Mouse (Mus musculus): Measurements from ENCODE around the gene Fam171a2.
"Not testable (repeated sequence)": the region's sequence is repeated elsewhere in the genome, so short reads cannot be mapped to it uniquely, and the experiment has no call there.

Fam171a2 gene

DNA sequence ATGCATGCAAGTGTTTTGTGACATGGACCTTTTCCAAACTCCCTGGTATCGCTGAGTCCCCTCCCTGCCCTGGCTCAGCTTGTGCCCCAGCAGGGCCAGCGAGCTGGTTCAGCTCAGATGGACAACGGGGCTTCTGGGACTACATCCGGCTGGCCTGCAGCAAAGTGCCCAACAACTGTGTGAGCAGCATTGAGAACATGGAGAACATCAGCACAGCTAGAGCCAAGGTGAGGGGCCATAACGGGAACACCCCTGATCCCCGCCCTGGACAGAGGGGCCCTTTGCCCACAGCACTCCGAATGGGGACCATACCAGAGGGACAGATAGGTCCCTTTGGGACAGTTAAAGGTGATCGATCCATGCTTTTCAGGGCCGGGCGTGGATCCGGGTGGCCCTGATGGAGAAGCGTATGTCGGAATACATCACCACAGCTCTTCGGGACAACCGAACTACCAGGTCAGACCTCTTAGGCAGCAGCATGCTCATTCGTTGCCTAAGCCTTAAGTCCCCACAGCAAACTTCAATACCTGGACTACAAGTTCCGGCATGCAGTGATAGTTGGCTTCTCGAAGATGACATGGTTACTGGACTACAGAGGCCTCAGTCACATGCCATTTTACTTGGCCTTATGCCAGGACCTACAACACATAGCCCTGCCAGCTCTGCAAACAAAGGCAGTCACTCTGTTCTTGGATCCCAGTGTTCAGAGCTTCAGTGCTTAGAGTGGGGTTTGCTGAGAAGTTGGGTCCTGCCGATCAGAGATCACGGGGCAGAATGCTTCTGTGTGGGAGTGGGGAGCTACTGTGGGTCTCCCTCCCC, 49.3 kb downstream of the Fam171a2 start:
- in situ Hi-C loops (cut with MboI, MseI): no loop called here

DNA sequence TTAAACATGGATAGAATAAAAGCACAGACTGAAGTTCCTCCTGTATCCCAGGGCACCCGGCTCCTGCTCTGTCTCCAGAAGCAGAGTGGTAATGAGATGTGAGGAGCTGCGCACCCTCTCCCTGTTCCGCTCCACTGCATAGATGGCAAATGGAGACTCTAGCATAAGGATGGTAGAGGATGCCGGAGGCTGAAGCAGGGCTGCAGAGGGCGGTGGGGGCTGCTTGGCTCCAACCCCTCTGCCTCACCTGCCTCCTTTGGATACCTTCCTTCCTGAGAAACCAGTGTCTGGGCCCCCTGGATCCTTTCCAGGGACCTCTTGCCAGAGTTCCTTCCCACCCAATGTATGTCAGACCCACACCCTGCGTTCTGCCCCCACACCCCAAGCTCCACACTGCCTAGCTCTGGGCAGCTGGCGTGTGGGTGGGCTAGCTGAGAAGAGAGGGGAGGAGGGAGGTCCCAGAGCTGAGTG, 50.8 kb downstream of the Fam171a2 start:
- in situ Hi-C loops (cut with MboI, MseI): no loop called here

DNA sequence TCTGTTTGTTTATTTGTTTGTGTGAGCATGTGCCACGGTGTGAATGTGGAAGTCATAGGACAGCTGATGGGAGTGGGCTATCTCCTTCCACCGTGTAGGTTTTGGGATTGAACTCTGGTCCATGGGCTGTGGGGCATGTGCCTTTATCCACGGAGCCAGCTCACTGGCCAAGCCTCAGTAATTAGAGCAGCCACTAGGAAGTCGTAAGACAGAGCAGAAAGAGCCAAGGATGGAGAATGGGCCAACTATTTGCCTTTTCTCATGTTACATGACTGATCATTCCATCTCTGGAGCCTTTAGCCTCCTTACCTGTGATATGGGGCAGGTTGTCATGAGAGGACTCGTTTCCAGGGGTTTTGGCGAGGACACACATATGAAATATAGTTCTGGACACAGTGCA, 51.2 kb downstream of the Fam171a2 start:
- in situ Hi-C loops (cut with MboI, MseI): no loop called here

DNA sequence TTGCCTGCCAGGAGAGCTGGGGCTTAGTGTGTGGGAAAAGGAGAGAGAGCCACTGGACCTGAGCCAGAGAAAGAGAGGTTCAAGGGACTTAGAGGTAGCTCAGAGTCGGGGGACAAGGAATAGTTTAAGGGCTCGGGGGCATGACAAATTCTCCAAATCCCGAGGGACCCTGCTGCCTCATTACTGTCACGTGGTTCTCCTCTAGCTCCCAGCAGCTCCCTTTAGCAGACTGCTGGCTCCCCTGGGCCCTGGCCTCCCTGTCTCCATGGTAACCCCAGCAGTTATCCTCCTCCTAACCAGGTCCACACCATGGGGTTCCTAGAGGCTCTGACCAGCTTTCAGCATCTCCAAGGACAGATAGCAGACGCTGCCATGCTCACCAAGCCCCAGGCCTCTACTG, 52.2 kb downstream of the Fam171a2 start:
- in situ Hi-C loops (cut with MboI, MseI): no loop called here

DNA sequence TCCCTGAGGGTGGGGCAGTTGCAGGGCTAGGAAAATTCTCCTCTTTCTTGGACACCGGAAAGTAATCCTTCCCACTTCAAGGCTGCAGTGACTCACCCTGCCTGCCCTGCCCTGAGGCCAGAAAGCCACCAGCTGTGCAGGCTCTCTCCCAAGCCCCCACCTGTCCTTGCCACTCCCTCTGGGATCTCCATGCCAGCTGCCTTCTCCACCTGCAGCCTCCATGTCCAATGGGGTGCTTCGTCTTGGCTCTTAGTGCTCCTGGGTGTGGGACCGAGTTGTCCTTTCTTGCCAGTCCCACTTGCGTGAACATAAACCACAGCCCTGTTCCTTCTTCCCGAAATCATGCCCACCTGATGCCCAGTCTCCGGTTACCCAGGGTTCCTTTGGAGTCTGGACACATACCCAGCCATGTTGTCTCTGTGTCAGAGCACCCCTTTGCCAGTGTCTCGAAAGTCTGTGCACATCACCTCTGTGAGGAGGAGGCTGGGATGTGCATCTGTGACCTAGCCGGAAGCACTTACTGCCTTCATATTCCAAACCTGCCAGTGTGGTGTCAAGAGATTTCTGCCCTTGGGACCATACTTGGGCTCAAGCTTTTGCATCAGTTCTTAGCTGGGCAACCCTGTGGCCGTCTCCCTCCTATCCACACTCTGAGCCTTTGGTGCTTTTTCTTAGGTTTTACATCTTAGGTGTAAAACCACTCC, 52.9 kb downstream of the Fam171a2 start:
- in situ Hi-C loops (cut with MboI, MseI): no loop called here

DNA sequence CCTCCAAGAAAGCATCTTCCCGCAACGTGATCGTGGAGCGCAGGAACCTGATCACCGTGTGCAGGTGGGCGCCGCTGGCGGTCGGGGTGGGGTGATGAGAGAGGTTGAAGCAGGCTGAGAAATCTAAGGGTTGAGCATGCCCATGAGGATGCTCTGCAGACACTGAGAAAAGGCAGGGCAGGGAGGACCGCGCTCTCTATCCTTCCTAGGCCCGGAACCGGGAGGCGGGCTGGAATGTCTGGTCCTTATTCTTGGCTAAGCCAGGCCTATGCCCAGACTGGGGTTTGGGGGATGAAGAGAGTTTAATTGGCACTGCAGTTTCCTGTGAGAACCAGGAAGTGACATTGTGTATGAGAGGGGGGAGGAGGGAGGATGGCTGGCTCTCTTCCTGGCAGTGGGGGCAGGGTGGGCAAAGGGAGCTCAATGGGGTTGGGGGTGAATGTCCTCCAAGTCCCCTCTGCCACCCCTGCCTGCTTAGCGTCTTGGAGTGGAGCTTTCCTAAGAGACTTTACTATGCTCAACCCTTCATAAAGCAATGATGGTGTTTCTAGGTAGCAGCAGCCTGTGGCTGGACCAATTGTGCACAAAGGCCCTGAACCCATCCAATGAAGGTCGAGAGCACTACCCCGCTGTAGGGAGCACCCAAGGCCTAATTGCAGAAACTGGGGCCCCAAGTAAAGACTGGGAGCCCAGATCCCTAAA, 53.6 kb downstream of the Fam171a2 start:
- in situ Hi-C loops (cut with MboI, MseI): no loop called here

DNA sequence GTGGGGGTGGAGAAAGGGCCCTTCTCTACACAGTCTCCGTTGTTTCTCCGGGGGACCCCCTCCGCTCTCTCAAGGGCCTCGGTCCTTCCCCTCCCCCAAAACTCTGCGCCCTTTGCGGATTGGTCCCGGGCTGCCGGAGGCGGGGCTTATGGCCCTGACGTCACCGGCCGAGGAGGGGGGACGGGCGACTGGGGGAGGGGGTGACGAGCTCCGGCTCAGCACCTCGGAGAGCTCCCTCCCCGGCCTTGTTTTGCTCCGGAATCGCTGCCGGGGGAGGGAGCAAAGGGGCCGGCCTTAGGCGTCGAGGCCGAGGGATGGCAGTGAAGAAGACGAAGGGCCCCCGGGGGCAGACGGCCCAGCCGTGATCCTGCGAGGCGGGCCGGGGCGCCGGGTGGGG, 54.2 kb downstream of the Fam171a2 start, which contains the start of gene Rundc3a:
TSS of gene Rundc3a (plus strand) at position 166 of the 397 bp plus-strand sequence.
- in situ Hi-C loops (cut with MboI, MseI): no loop called here

DNA sequence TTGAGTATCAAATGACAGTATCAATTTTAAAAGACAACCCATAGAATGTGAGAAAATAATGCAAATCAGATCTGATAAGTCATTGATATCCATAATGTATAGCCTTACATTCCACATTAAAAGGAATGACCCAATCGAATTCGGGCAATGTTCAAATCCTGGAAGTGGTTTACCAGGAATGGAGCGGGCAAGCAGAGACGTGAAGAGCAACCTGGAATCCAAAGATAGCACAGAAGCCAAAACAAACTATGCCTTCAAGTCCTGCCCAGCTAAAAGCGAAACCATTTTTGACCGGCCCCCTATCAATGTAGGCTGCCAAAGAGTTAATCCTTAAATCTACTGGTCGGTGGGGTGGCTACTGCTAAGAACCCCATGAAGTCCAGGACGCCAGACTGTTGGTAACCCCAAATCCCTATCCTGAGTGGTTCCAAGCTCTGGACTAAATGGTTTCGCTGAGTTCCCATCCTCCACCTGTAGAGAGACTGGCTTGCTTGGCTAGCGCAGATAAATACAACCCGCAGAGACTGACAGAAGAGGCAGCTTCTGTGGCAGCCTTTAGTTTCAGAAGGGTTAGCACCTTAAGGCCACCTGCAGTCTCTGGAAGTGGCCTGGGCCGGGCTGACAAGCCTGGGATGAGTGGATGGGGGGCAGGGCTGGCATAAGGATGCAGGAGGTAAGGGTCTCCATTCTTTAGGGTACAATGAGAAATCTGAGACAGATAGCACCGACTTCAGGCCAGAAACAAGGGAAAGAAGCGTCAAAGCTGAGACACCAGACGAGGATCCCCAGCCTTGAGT, 54.8 kb downstream of the Fam171a2 start:
- in situ Hi-C loops (cut with MboI, MseI): no loop called here

DNA sequence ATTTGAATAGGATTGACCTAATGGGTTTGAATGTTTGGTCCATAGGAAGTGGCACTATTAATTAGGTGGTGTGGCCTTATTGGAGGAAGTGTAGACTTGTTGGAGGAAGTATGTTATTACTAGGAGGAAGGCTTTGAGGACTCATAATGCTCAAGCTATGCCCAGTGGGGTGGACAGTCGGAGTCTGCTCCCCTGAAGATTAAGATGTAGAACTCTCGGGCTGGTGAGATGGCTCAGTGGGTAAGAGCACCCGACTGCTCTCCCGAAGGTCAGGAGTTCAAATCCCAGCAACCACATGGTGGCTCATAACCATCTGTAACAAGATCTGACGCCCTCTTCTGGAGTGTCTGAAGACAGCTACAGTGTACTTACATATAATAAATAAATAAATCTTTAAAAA, 58.0 kb downstream of the Fam171a2 start:
- in situ Hi-C loops (cut with MboI, MseI): not testable (repeated sequence)

Measured in T-helper 17 cell (primary cell).